Mouse (Mus musculus) lung, postnatal 36 days (tissue): Measurements from ENCODE around the gene 1700057G04Rik.
A peak's percentile ranks its signal among the peaks of the same experiment; 100 is the strongest.

Source experiments
- DNase-seq: peaks from one replicate; pipeline ENCODE4 v3.0.0; 2022; ENCODE audit warnings: mixed read lengths

1700057G04Rik gene

DNA sequence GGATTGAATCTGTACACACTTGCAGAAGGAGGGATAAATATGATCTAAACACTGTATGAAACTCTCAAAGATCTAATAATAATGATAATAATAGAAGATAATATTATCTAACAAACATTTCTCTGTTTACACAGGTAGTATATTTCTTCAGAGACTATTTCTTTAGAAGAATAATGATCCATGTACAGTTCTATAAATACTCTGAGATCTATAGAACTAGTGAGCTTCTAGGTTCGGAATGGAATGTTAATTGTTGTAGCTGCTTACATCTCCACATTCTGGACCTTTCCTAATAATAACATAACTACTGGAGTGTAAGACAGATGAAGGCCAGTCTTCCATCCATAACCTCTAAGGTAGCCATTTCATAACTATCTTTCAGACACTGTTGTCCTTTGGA lies at the start of gene 1700057G04Rik:
Gene 1700057G04Rik, plus strand, starts transcription at position 301 of the 400 bp plus-strand sequence.
- DNase-seq, result no peak

GRCm38 (mm10) chr9:92260481-92261159 lies 48.6 kb upstream of the 1700057G04Rik start:
- DNase-seq, result peak; percentile 48

DNA sequence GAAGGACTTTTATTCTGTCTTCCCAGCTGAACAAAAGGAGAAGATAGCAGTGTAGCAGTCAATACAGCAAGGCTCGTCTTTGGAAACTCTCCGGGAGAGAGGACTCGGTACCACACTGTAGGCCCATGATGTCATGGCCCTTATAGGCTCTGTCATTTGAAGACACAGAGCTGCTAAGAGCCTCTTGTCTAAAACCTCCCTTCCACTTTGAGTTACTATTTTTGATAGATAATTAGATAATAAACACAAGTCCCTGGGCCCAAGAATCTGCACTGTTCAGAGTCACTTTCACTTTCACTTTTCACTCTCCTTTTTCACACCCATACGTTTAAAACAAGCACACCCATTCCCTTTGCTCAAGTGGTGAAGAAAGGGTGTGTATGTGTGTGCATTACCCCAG lies 43.5 kb upstream of the 1700057G04Rik start:
- no peak for DNase-seq

DNA sequence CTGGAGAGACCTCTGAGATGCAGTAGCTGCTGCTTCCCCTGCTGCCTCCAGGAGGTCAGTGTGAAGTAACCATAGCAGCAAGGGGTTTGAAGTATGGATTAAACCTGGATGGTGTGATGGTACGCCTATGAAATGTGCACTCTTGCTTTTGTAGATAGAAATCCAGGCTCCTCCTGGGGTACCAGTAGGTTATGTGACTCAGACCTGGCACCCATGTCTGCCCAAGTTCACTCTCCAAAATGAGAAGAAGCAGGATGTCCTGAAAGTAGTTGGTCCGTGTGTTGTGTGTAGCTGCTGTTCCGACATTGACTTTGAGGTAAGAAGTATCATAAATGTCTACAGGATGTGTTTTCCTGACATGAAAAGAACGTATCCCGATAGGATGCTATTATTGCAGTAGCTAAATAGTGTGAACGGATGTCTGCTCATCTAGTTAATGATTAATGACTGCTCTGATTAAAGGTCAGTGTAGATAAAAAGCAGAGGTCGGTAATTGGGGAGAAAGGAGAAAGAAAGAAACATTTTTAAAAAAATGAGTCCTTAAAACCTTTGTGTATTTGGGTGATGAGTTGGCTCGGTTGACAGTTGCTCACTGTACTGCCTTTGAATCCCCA lies 42.5 kb upstream of the 1700057G04Rik start:
- DNase-seq, result no peak

DNA sequence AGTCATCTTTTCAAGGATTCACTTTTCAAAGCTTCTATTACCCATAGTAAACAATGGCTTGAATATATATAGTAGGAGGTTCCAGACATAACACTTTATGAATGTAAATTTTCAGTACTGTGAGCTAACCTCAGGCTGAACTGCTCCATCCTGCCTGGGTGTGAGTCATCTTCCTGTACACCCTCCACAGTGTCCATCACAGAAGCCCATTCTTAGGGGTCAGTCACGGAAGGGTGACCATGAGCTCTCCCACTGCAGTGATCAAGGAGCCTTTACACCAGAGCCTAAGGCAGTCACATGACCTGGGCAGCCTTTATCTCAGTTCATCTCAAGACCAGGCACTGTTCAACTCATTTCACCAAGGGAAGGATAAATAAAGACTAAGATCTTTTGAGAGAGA lies 41.4 kb upstream of the 1700057G04Rik start:
- no peak for DNase-seq

DNA sequence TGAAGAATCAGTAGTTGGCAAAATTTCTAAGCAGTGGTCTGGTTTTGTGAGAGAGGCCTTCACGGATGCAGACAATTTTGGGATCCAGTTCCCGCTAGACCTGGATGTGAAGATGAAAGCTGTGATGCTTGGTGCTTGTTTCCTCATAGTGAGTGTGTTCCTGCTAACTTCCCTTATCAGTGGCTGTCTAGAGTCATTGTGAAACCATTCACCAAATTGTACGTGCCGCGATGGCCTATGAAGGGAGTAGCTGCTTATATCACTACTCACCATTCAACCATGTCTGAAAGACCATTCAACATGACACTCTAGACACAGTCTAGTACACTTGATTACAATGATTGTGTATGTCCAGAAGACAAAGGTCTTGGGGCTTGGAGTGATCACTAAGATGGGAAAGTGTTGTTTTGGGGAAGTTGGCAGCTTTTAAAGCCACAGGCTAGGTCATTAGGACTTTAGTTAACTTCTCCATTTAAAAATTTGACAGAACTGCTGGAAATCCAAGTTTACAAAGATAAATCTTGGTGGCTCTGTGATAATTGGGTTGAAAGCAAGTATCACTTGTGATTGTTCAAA lies 39.3 kb upstream of the 1700057G04Rik start:
- no peak for DNase-seq

DNA sequence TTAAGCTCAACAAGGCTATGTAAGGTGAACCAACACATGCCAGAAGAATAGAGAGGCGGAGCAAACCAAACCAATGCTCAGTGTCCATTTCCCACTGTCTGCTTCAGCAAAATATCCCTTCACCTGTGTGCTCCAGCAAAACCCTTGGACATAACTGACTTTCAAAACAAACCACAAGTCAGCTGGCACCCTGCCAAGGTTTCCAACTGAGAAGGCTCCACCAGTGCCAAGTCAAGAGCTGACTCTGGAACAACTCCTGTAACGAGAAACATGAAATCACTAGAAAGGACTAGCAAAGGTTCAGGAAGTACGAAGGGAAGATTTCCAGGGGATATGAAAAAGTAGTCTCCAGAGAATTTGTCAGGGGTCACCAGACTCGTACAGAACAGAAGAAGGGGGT lies 38.2 kb upstream of the 1700057G04Rik start:
- DNase-seq, result peak; percentile 91

DNA sequence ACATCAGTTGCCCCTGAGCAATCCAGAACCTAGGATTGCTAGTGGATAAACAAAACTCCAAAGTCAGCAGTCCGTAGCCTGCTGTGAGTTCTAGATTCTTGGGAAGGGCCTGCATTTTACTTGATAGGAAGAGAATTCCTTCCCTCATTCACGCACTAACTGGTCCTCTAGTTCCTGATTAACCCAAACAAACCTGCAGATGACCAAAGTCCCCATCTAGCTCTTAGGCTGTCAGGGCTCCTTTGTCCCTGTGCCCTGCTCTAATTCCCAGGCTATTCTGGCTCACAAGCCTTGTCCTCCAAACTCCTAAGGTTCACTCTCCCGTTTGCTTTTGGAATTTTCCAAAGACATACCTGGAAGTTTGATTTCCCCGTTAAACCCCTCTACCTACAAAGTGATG lies 36.5 kb upstream of the 1700057G04Rik start:
- no peak for DNase-seq

- DNase-seq, result no peak
Observed at GRCm38 (mm10) chr9:92273271-92273670, 35.9 kb upstream of the 1700057G04Rik start.

- DNase-seq, result no peak
Observed at GRCm38 (mm10) chr9:92273956-92274762, 35.0 kb upstream of the 1700057G04Rik start.

DNA sequence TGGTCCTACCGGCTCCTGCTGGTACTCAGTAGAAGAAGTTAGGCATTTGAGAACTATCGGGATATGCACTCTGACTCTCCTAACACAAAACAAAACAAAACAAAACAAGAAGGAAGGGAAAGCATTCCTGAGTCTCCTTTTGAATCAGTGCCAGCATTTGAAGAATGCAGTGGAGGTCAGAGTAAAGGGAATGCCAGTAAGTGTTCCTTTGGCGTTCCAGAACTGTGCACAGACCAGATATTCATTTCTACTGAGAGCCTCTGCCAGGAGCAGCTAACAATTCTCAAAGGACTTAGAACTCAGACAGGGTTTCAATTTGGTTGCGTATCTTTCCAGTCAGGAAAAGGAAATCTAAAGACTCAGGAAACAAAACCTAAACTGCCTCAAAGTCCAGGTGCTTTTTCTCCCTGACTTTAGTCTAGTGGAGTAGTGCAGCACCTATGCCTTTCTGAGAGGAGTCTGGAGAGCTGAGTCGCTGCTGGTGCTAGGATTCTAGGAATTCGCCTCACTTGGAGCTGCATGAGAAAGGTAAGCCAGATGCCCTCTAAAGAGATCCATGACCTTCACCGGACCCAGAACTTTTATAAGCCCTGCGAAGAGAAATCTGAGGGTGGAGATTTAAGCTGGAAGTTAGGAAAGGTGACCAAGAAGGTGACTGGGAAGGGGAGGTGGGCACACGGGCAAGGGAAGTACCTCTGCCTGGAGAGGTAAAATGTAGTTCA lies 33.5 kb upstream of the 1700057G04Rik start, which contains the start of gene Plscr2:
Gene Plscr2, plus strand, starts transcription at position 117 of the 722 bp plus-strand sequence.
- DNase-seq, result peak; percentile 78

GRCm38 (mm10) chr9:92276360-92276759 lies 32.8 kb upstream of the 1700057G04Rik start:
- DNase-seq, result no peak

- no peak for DNase-seq
Observed at GRCm38 (mm10) chr9:92280048-92280447, 29.1 kb upstream of the 1700057G04Rik start.

- no peak for DNase-seq
Observed at GRCm38 (mm10) chr9:92282563-92283171, 26.5 kb upstream of the 1700057G04Rik start.

GRCm38 (mm10) chr9:92289675-92290074 lies 19.5 kb upstream of the 1700057G04Rik start:
- DNase-seq, result no peak

- no peak for DNase-seq
Observed at GRCm38 (mm10) chr9:92292169-92292568, 17.0 kb upstream of the 1700057G04Rik start.

- no peak for DNase-seq
Observed at GRCm38 (mm10) chr9:92292922-92293321, 16.3 kb upstream of the 1700057G04Rik start.

DNA sequence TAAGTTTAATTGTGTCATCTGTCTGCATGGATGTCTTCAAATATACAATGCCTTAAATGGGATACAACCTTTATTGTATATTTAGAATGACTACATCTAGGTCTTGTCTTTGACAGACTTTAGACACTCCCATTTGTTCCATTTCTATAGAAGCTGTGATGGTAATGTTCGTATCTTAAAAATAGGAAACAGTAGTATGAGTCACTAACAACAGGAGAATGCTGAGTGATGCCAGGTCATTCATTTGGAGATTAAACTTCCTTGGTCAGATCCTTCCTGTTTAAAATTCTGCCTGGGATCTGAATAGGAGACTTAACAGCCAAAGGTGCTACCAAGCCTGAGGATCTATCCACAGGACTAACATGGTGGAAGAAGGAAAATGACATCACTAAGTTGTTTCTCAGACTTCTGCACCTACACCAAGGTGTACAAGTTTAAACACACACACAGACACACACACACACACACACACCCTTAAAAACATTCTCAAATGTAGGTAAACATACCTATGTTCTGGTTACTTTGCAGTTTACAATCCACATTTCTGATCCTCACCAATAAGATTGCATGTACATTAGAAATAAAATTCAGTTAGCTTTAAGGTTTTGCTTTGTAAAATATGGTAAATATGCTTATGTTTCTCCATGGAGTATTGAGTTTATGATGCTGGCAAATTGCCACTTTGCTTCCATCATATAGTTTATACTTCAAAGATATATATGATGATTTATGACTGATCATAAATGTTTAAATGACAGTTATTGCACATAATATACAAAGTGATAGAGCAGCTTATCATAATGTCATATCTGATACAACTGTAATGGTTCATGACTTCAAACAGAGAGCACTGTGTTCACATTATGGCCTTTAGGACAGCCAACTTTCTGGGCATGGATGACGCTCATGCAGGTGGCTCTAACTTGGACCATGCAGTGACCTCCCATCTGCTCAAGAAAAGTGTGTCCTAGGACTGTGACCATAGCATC lies 15.3 kb upstream of the 1700057G04Rik start:
- no peak for DNase-seq

- no peak for DNase-seq
Observed at GRCm38 (mm10) chr9:92298288-92298687, 10.9 kb upstream of the 1700057G04Rik start.

GRCm38 (mm10) chr9:92301213-92301612 lies 8.0 kb upstream of the 1700057G04Rik start:
- DNase-seq, result no peak

DNA sequence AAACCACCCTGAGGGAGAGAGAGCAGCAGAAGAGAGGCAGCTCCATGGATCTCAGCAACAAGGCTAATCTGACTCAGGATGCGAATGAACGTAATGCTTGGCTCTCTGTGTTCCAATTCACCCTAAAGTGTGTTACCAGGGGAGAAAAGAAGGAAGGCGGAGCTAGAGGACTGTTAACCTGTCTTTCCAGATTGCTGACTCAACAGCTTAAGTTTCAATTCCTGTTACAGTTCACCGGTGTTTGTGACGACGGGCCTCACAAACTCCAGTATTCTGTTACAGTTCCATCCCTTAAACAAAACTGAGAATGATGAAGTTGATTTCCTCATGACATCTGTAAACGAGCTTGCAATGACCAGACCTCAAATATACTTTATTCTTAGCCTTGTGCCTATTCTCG lies 4.1 kb upstream of the 1700057G04Rik start:
- DNase-seq, result no peak
